Mouse (Mus musculus): ENCODE results near the gene Gm21981. TPM values are rescaled to one million over a fixed set of nuclear protein-coding genes. Genes with fewer than 3 reads are reported as not detected.
A peak's percentile ranks its signal among the peaks of the same experiment; 100 is the strongest.

Gene Gm21981
- polyA plus RNA-seq, 1 experiment from 2014 or later = 0.19 TPM

DNA sequence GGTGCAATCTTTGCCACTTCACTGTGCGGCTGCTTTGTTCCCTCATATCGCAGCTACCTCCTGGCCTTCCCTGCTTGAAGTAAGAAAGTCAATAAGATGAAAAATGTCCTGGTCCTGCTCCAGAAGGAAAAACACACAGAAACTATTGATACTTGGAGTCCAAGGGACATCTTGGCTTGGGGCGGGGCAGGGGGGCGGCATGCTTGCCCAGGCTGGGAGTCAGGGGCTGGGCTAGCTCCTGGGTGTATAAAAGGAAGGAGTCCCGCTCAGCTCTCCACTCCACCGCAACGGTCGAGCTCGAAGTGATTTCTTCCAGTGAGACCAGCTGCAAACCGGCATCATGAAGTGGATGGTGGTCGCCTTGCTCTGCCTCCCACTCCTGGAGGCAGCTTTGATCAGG lies 32.3 kb upstream of the Gm21981 start, which contains the start of gene Pgc:
Gene Pgc, plus strand, starts transcription at position 277 of the 400 bp plus-strand sequence.
- WGBS = 78% methylated on average over 11 of the region's 11 CpGs
- no peak within 1 kb of the TSS for H3K27ac ChIP-seq
- H3K36me3 ChIP-seq = no peaks in the 10 kb centered on the region
- no peaks in the 10 kb centered on the region for H3K9me3 ChIP-seq (replicated peaks)
- no peak within 1 kb of the TSS for H3K9ac ChIP-seq
- no peaks in the 10 kb centered on the region for H3K4me1 ChIP-seq (replicated peaks)
- H3K4me2 ChIP-seq = no peak within 1 kb of the TSS
- peaks cover 8% of the 10 kb centered on the region; the same call in 1 of the 2 replicates for H3K27me3 ChIP-seq
- ATAC-seq (replicated peaks; ENCODE audit: insufficient number of reproducible peaks, insufficient read depth, low FRiP score, low read depth) = no peak
- H3K4me3 ChIP-seq = no peak within 1 kb of the TSS

DNA sequence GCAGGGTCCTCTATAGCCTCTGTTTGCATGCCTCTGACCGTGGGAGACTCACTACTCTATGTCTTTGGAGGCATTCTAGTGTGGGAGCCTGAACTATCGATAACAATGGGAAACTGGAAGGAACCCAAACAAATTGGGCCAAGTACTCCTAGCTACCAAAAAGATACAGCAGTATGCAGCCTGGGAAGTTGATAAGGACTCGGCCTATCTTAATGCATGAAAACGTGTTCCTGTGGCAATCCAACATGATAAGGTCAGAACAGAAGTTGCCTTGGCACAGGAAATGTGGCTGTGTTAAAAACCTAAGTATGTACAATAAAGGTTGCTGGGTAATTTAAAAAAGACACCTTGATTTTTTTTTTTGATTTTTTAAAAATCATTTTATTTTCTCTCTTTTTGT lies 26.9 kb upstream of the Gm21981 start:
- Histone ChIP-seq H3K4me3 (no peak overlapping the region), H3K9ac (no peak overlapping the region), H3K4me2 (no peak overlapping the region), H3K4me1 (replicated peaks) (0 out of 2 replicates have a peak, but pooled peaks cover 4% of the 10 kb centered on the region), H3K9me3 (replicated peaks) (no peaks in the 10 kb centered on the region), H3K27ac (no peak overlapping the region), H3K27me3 (0 out of 2 replicates have a peak, but pooled peaks cover 2% of the 10 kb centered on the region), H3K36me3 (no peaks in the 10 kb centered on the region)
- 44% methylated on average over 4 of the region's 4 CpGs for WGBS
- ATAC-seq (replicated peaks; ENCODE audit: insufficient number of reproducible peaks, insufficient read depth, low FRiP score, low read depth) = no peak

DNA sequence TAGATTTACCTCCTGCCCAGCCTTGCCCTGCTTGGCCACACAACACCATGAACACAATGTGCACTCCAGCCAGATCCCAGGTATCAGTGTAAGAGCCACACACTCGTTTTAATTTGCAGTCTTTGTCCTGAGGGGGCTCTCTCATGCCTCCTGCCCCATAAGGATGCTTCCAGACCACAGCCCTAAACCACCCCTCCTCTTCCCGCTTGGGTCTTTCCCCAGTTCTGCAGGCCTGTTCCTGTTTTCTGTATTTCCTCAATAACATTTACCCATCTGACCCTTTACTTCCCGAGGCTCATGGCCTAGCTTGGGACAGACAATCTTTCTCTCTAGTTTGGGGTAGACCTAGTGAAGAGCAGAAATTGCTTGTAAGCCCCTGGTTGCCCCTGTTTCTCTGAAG lies 20.8 kb upstream of the Gm21981 start:
- Histone ChIP-seq H3K27ac (no peak overlapping the region), H3K27me3 (no peaks in the 10 kb centered on the region), H3K36me3 (no peaks in the 10 kb centered on the region), H3K9ac (no peak overlapping the region), H3K9me3 (replicated peaks) (no peaks in the 10 kb centered on the region), H3K4me1 (replicated peaks) (no peaks in the 10 kb centered on the region), H3K4me2 (no peak overlapping the region), H3K4me3 (no peak overlapping the region)
- WGBS = 57% methylated on average over 3 of the region's 3 CpGs
- no peak for ATAC-seq (replicated peaks; ENCODE audit: insufficient number of reproducible peaks, insufficient read depth, low FRiP score, low read depth)

DNA sequence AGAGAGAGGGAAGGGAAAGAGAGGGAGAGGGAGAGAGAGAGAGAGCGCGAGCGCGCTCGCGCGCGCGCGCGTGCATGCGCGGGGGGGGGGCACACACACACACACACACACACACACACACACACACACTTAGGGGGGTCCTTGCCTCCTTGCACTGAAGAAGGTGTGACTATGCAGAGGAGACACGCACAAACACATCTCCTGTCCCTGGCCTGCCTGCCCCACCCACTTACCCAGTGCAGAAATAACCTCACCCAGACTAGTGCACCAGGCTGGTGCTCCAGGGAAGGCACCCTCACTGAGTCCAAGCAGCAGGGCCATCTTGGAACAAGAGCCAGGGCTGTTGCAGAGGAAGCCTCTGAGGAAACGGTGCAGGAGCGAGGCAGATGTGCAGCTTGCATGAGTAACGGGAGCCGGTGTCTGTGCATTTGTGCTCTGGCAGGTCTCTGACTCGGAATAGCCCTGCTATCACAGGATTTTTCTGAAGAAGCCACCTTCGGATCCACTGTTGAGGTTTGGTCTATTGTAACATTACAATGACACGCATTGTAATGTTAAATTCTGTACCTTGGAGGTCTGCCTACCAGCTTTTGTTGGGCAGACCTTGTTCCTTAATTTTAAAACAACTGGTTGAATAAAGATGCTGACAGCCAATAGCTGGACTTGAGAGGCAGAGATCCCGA lies 18.8 kb upstream of the Gm21981 start:
- Histone ChIP-seq H3K4me3 (no peak overlapping the region), H3K9ac (no peak overlapping the region), H3K4me1 (replicated peaks) (no peaks in the 10 kb centered on the region), H3K4me2 (no peak overlapping the region), H3K9me3 (replicated peaks) (no peaks in the 10 kb centered on the region), H3K27me3 (no peaks in the 10 kb centered on the region), H3K27ac (no peak overlapping the region), H3K36me3 (no peaks in the 10 kb centered on the region)
- WGBS = 46% methylated on average over 22 of the region's 22 CpGs
- no peak for ATAC-seq (replicated peaks; ENCODE audit: insufficient number of reproducible peaks, insufficient read depth, low FRiP score, low read depth)

DNA sequence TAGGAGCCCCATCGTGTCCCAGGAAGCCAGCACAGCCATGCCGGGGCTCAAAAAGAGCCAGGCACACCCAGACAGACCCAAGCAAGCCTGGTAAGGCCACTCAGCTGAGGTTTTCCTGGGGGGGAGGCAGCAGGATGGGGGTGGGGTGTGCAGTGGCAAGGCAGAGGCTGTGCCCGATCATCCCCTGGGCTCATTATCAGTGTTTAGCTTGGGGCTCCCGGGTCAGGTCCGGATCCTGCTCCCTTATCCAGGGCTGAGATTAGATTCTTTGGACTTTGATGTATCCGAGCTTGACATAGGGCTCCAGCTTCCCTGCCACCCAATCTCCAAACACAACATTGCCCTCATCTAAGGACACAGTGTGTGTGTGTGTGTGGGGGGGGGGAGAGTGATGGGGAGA lies 17.6 kb upstream of the Gm21981 start:
- Histone ChIP-seq H3K4me1 (replicated peaks) (no peaks in the 10 kb centered on the region), H3K36me3 (no peaks in the 10 kb centered on the region), H3K4me3 (no peak overlapping the region), H3K9ac (no peak overlapping the region), H3K4me2 (no peak overlapping the region), H3K27ac (no peak overlapping the region), H3K9me3 (replicated peaks) (no peaks in the 10 kb centered on the region), H3K27me3 (no peaks in the 10 kb centered on the region)
- WGBS = 28% methylated on average over 6 of the region's 6 CpGs
- no peak; the same call in 1 of the 2 replicates for ATAC-seq (replicated peaks; ENCODE audit: insufficient number of reproducible peaks, insufficient read depth, low FRiP score, low read depth)

DNA sequence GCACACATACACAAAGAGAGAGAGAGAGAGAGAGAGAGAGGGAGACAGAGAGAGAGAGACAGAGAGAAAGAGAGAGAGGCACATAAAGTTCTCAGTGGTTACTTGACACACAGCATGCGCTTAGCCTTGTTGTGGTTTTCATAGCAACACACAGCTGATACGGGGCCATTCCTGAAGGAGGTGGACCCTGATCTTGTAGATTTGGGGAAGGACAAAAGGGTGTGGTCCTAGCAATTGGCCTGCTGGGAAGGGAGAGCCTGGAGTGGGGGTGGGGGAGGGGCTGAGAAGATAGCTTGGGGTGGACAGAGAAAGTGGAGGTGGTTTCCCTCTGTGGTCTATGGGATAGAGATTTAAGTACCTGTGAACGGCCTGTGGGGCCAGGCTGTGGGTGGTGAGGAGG lies 15.8 kb upstream of the Gm21981 start:
- Histone ChIP-seq H3K36me3 (no peaks in the 10 kb centered on the region), H3K9ac (no peak overlapping the region), H3K27me3 (no peaks in the 10 kb centered on the region; the same call in 1 of the 2 replicates), H3K27ac (no peak overlapping the region), H3K4me1 (replicated peaks) (0 out of 2 replicates have a peak, but pooled peaks cover 3% of the 10 kb centered on the region), H3K4me2 (no peak overlapping the region), H3K9me3 (replicated peaks) (no peaks in the 10 kb centered on the region), H3K4me3 (no peak overlapping the region)
- ATAC-seq (replicated peaks; ENCODE audit: insufficient number of reproducible peaks, insufficient read depth, low FRiP score, low read depth) = no peak
- WGBS = 67% methylated on average over 3 of the region's 3 CpGs

DNA sequence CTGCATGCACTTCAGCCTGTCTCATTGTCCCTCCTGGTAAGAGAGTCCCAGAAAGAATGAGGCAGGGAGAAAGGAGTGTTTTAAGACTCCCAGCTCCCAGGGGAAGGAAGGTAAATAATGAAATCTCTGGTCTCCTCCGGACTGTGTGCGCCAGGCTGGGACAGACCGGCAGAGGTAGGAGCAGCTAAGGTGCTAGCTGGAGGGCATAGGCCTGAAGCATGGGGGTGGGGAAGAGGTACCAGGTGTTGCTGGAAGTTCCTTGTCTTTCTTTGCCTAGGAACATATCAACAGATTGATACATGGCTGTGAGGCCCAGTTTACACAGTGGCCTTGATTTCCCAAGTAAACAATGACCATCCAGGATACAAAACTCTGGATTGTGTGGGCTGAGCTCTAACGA lies 14.7 kb upstream of the Gm21981 start:
- H3K27me3 ChIP-seq = no peaks in the 10 kb centered on the region; the same call in 1 of the 2 replicates
- 0 out of 2 replicates have a peak, but pooled peaks cover under 1% of the 10 kb centered on the region for H3K36me3 ChIP-seq
- WGBS = 67% methylated on average over 4 of the region's 4 CpGs
- ATAC-seq (replicated peaks; ENCODE audit: insufficient number of reproducible peaks, insufficient read depth, low FRiP score, low read depth) = no peak
- H3K27ac ChIP-seq = no peak overlapping the region
- H3K9ac ChIP-seq = no peak overlapping the region
- H3K9me3 ChIP-seq (replicated peaks) = no peaks in the 10 kb centered on the region
- no peak overlapping the region for H3K4me2 ChIP-seq
- H3K4me1 ChIP-seq (replicated peaks) = 0 out of 2 replicates have a peak, but pooled peaks cover 3% of the 10 kb centered on the region
- no peak overlapping the region for H3K4me3 ChIP-seq

DNA sequence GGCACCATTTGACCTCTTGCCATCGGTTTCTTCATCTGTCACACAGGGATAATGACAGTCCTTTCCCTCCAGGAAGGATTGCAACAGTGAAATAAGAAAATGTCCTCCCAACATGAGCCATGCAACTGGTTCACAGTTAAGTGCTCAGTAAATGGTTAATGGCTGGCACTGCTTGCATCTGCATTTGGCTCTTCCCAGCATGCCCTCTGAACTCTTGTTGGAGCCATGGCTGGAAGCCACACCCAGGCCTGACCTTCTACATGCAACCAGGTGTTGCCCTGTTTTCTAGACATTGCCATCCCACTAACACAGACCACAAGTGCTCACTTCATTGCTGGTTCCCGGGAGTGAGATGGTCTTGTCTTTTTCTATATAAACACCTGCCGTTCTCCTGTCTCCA lies 13.7 kb upstream of the Gm21981 start:
- H3K36me3 ChIP-seq = peaks cover 9% of the 10 kb centered on the region; the same call in 1 of the 2 replicates
- no peaks in the 10 kb centered on the region for H3K9me3 ChIP-seq (replicated peaks)
- peaks cover 5% of the 10 kb centered on the region for H3K27me3 ChIP-seq
- H3K9ac ChIP-seq = no peak overlapping the region
- WGBS = 78% methylated on average over 3 of the region's 3 CpGs
- no peak for ATAC-seq (replicated peaks; ENCODE audit: insufficient number of reproducible peaks, insufficient read depth, low FRiP score, low read depth)
- H3K4me2 ChIP-seq = no peak overlapping the region
- H3K27ac ChIP-seq = no peak overlapping the region
- peaks cover 9% of the 10 kb centered on the region for H3K4me1 ChIP-seq (replicated peaks)
- no peak overlapping the region for H3K4me3 ChIP-seq

DNA sequence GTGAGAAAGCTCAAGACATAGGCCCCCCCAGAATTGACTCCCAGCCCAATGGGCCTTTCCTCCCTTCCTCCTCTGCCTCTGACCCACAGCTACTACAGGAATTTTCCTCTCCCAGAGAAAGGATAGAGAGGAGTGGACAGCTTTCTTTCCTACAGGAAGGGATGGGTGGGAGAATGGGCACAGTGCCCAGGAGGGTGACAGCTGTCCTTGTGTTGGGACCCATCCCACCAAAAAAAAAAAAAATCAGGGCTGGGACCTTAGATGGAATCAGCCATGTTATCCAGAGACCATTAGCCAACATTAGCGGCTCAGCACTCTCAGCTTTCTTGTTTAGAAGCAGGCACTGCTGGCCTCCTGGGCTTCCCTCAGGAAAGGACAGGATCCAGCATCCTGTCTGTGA lies 11.9 kb upstream of the Gm21981 start:
- H3K27ac ChIP-seq = peak overlapping the region; percentile 7; the same call in 1 of the 2 replicates

DNA sequence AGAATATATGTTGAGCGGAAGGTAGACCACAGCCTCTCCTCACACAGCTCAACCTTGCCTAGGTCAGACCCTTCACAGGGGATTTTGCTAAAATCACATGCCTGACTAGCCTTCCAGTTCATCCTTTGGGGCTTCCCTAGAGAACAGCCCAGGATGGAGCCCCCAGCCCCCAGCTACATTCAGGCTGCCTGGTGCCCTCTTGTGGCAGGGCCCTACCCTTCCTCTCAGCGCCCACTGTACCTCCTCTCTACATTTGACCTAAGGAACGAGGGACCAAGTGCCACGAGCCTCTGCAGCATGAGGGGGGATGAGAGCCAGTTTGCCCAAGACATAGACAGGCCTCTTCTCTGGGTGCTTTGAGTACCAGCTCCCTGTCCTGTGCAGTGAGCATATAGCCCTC lies 10.4 kb upstream of the Gm21981 start:
- Histone ChIP-seq H3K4me1 (replicated peaks) (peaks cover 18% of the 10 kb centered on the region), H3K27me3 (peaks cover 9% of the 10 kb centered on the region), H3K4me3 (no peak overlapping the region), H3K4me2 (no peak overlapping the region), H3K9ac (no peak overlapping the region), H3K36me3 (peaks cover 9% of the 10 kb centered on the region; the same call in 1 of the 2 replicates), H3K9me3 (replicated peaks) (no peaks in the 10 kb centered on the region), H3K27ac (no peak overlapping the region)
- 79% methylated on average over 4 of the region's 4 CpGs for WGBS
- no peak for ATAC-seq (replicated peaks; ENCODE audit: insufficient number of reproducible peaks, insufficient read depth, low FRiP score, low read depth)

More for the DNA sequence above, 11.9 kb upstream of the Gm21981 start:
- no peaks in the 10 kb centered on the region for H3K9me3 ChIP-seq (replicated peaks)
- H3K27me3 ChIP-seq = peaks cover 7% of the 10 kb centered on the region
- no peak overlapping the region for H3K9ac ChIP-seq
- H3K4me3 ChIP-seq = no peak overlapping the region
- no peak for ATAC-seq (replicated peaks; ENCODE audit: insufficient number of reproducible peaks, insufficient read depth, low FRiP score, low read depth)
- no peak overlapping the region for H3K4me2 ChIP-seq
- WGBS = 52% methylated on average over 1 of the region's 1 CpGs
- peaks cover 18% of the 10 kb centered on the region for H3K4me1 ChIP-seq (replicated peaks)
- peaks cover 9% of the 10 kb centered on the region; the same call in 1 of the 2 replicates for H3K36me3 ChIP-seq

DNA sequence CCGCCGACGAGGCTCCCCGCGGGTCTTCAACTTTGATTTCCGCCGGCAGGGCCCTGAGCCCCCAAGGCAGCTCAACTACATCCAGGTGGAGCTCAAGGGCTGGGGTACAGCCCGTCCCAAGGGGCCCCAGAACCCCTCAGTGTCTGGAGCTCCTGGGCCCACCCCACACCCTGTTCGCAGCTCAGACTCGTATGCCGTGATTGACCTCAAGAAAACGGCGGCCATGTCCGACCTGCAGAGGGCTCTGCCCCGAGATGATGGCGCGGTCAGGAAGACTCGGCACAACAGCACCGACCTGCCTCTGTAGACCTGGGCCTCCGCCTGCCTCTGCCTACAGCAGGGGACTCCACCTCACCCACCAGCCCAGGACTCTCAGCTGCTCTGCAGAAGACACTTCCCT lies 9.3 kb upstream of the Gm21981 start:
- H3K4me3 ChIP-seq = no peak overlapping the region
- peaks cover 9% of the 10 kb centered on the region for H3K27me3 ChIP-seq
- H3K9ac ChIP-seq = no peak overlapping the region
- H3K27ac ChIP-seq = no peak overlapping the region
- no peak for ATAC-seq (replicated peaks; ENCODE audit: insufficient number of reproducible peaks, insufficient read depth, low FRiP score, low read depth)
- no peaks in the 10 kb centered on the region for H3K9me3 ChIP-seq (replicated peaks)
- 37% methylated on average over 20 of the region's 20 CpGs for WGBS
- H3K36me3 ChIP-seq = peaks cover 9% of the 10 kb centered on the region; the same call in 1 of the 2 replicates
- H3K4me2 ChIP-seq = no peak overlapping the region
- H3K4me1 ChIP-seq (replicated peaks) = peaks cover 18% of the 10 kb centered on the region

Measured in heart, embryonic 15.5 days (tissue).